26 mouse cellular contexts compared by ENCODE assay signal in the genomic region with DNA sequence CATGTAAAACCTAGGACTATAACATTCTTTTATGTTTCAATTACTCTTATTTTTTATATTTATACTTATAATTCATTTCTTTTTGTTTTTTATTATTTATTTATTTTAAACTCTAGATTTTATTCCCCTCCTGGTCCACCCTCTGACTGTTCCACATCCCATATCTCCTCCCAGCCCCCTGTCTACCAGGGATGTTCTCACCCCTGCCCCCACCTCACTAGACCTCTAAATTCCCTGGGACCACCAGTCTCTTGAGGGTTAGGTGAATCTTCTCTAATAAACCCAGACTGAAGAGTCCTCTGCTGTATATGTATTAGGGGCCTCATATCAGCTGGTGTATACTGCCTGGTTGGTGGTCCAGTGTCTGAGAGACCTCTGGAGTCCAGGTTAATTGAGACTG.
DNase-seq lines count a peak whose midpoint lies in the region; ATAC-seq lines count a peak whose summit lies in the region.
"Had no signal": no experiment of that assay in that cellular context is flagged by ENCODE, and none has a peak within 500 bp of the region (broad histone marks: within the 10 kb centered on the region; RNA-seq: fewer than 3 reads in every experiment).

No protein-coding gene starts in this region.

- H3K4me2 ChIP-seq in forebrain, embryonic 12.5 days: no peak overlapping the region
- no peak overlapping the region for H3K4me2 ChIP-seq in limb, embryonic 11.5 days (ENCODE audit: low read depth, severe bottlenecking)
- no peak overlapping the region for H3K4me2 ChIP-seq in neural tube, embryonic 12.5 days (replicated peaks)
- H3K4me2 ChIP-seq: heart, embryonic 13.5 days; hindbrain, embryonic 13.5 days; intestine, embryonic 15.5 days had no signal

- no peaks in the 10 kb centered on the region for H3K9me3 ChIP-seq in forebrain, embryonic 12.5 days
- H3K9me3 ChIP-seq in forebrain, embryonic 10.5 days: no peaks in the 10 kb centered on the region
- H3K9me3 ChIP-seq in limb, embryonic 11.5 days (ENCODE audit: control insufficient read depth, low read length): no peaks in the 10 kb centered on the region
- H3K9me3 ChIP-seq in limb, embryonic 10.5 days (replicated peaks): no peaks in the 10 kb centered on the region
- H3K9me3 ChIP-seq in neural tube, embryonic 12.5 days: no peaks in the 10 kb centered on the region
- H3K9me3 ChIP-seq: G1E; heart, embryonic 10.5 days; heart, embryonic 13.5 days; hindbrain, embryonic 13.5 days; intestine, embryonic 15.5 days had no signal

- H3K4me1 ChIP-seq in forebrain, embryonic 12.5 days: no peaks in the 10 kb centered on the region
- H3K4me1 ChIP-seq in forebrain, embryonic 10.5 days: no peaks in the 10 kb centered on the region
- no peaks in the 10 kb centered on the region for H3K4me1 ChIP-seq in limb, embryonic 11.5 days (ENCODE audit: control insufficient read depth, insufficient read depth, low read length)
- H3K4me1 ChIP-seq in limb, embryonic 10.5 days: no peaks in the 10 kb centered on the region
- no peaks in the 10 kb centered on the region for H3K4me1 ChIP-seq in neural tube, embryonic 12.5 days
- H3K4me1 ChIP-seq: heart, embryonic 10.5 days; heart, embryonic 13.5 days; hindbrain, embryonic 13.5 days; intestine, embryonic 15.5 days had no signal

- 0 out of 2 replicates have a peak, but pooled peaks have one; percentile 30 for ATAC-seq in forebrain, embryonic 12.5 days (ENCODE audit: low FRiP score)
- 0 out of 2 replicates have a peak, but pooled peaks have one; percentile 47 for ATAC-seq in limb, embryonic 11.5 days (ENCODE audit: insufficient number of reproducible peaks, low FRiP score, low TSS enrichment, low read depth)
- ATAC-seq in neural tube, embryonic 12.5 days (ENCODE audit: low FRiP score, low read depth): peak; percentile 29; the same call in 1 of the 2 replicates
- ATAC-seq: forebrain, embryonic 16.5 days; hindbrain, embryonic 16.5 days; intestine, embryonic 15.5 days; Patski had no signal

- no peak for DNase-seq in forebrain, embryonic 10.5 days (ENCODE audit: extremely low spot score, low spot score)
- no peak for DNase-seq in limb, embryonic 11.5 days (ENCODE audit: low spot score)
- no peak for DNase-seq in limb, embryonic 10.5 days (ENCODE audit: low spot score)
- DNase-seq in neural tube, embryonic 10.5 days (ENCODE audit: extremely low spot score, low spot score): no peak
- DNase-seq: adrenal gland, postnatal 10 days; adrenal gland, postnatal 36 days; B cell, adult 2 months; cerebellum, adult 18-20 months; cerebellum, adult 9-10 months; cerebellum, postnatal 14 days; gastrocnemius, postnatal 10 days; gastrocnemius, postnatal 36 days; heart, adult 2 months; heart, postnatal 14 days; heart, postnatal 4 days had no signal

- no peak overlapping the region for H3K4me3 ChIP-seq in forebrain, embryonic 12.5 days (replicated peaks)
- H3K4me3 ChIP-seq in forebrain, embryonic 10.5 days: no peak overlapping the region
- no peak overlapping the region for H3K4me3 ChIP-seq in limb, embryonic 11.5 days (ENCODE audit: low read depth, low read length)
- no peak overlapping the region for H3K4me3 ChIP-seq in limb, embryonic 10.5 days
- H3K4me3 ChIP-seq in neural tube, embryonic 12.5 days: no peak overlapping the region
- H3K4me3 ChIP-seq: heart, adult 2 months; heart, embryonic 10.5 days; heart, embryonic 13.5 days; hindbrain, embryonic 13.5 days; intestine, embryonic 15.5 days had no signal

- H3K9ac ChIP-seq in forebrain, embryonic 12.5 days: no peak overlapping the region
- H3K9ac ChIP-seq in limb, embryonic 11.5 days (ENCODE audit: low read length): no peak overlapping the region
- H3K9ac ChIP-seq in neural tube, embryonic 12.5 days: no peak overlapping the region
- H3K9ac ChIP-seq: heart, embryonic 13.5 days; hindbrain, embryonic 13.5 days; intestine, embryonic 15.5 days had no signal

- no peaks in the 10 kb centered on the region for H3K36me3 ChIP-seq in forebrain, embryonic 12.5 days (replicated peaks)
- H3K36me3 ChIP-seq in forebrain, embryonic 10.5 days (replicated peaks): no peaks in the 10 kb centered on the region
- H3K36me3 ChIP-seq in limb, embryonic 11.5 days (ENCODE audit: control insufficient read depth, insufficient read depth, low read length): no peaks in the 10 kb centered on the region
- no peaks in the 10 kb centered on the region for H3K36me3 ChIP-seq in limb, embryonic 10.5 days
- no peaks in the 10 kb centered on the region for H3K36me3 ChIP-seq in neural tube, embryonic 12.5 days
- H3K36me3 ChIP-seq: G1E; heart, embryonic 10.5 days; heart, embryonic 13.5 days; hindbrain, embryonic 13.5 days; intestine, embryonic 15.5 days had no signal

- H3K27ac ChIP-seq in forebrain, embryonic 12.5 days: no peak overlapping the region
- no peak overlapping the region for H3K27ac ChIP-seq in forebrain, embryonic 10.5 days
- no peak overlapping the region for H3K27ac ChIP-seq in limb, embryonic 11.5 days (replicated peaks; ENCODE audit: low read depth, low read length)
- H3K27ac ChIP-seq in limb, embryonic 10.5 days: no peak overlapping the region
- no peak overlapping the region for H3K27ac ChIP-seq in neural tube, embryonic 12.5 days
- H3K27ac ChIP-seq: heart, adult 2 months; heart, embryonic 10.5 days; heart, embryonic 13.5 days; hindbrain, embryonic 13.5 days; intestine, embryonic 15.5 days had no signal

- no peaks in the 10 kb centered on the region for H3K27me3 ChIP-seq in forebrain, embryonic 12.5 days
- H3K27me3 ChIP-seq in forebrain, embryonic 10.5 days (ENCODE audit: poor library complexity, severe bottlenecking): no peaks in the 10 kb centered on the region
- H3K27me3 ChIP-seq in limb, embryonic 11.5 days (ENCODE audit: control insufficient read depth, insufficient read depth, low read length): no peaks in the 10 kb centered on the region
- no peaks in the 10 kb centered on the region for H3K27me3 ChIP-seq in limb, embryonic 10.5 days (ENCODE audit: low read depth, poor library complexity, severe bottlenecking)
- H3K27me3 ChIP-seq in neural tube, embryonic 12.5 days (replicated peaks): no peaks in the 10 kb centered on the region
- H3K27me3 ChIP-seq: CH12.LX; heart, embryonic 13.5 days; hindbrain, embryonic 13.5 days; intestine, embryonic 15.5 days; Patski had no signal
